Mouse (Mus musculus) liver, embryonic 14.5 days (tissue): ENCODE results near the gene Fzd7.

Source experiments
- CTCF ChIP-seq: IDR thresholded peaks from 2 replicates; pipeline ENCODE4 v1.5.1; 2016; ENCODE audit warnings: antibody characterized with exemption, low read depth, control low read depth
- EP300 ChIP-seq: IDR thresholded peaks from 2 replicates; pipeline ENCODE4 v1.6.1; 2016; ENCODE audit warnings: antibody characterized with exemption, low read depth

DNA sequence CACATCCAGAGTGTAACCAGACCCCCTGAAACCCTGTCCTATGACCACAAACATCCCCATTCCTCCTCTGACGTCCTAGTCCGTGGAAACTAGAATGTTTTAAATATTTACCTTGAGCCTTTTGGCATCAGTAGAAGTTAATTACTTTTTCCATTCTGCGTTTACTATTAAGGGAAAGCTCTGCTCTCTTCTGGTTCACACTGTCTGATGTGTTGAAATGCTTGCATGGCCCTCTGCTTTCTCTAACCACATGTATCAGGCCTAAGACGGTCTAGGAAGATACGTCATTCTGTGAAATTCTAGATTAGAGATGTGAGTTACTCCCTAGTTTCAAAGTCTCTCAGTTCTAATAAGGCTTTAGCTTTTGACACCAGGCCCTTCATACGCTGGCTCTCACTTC is 45.0 kb downstream of the Fzd7 start:
- no peak for TF ChIP-seq CTCF
- no peak for TF ChIP-seq EP300
